Mouse (Mus musculus): ENCODE results near the gene Rasl11a. TPM values are rescaled to one million over a fixed set of nuclear protein-coding genes. Genes with fewer than 3 reads are reported as not detected.

Rasl11a gene
- polyA plus RNA-seq, 1 experiment from 2014 or later = 10.2 TPM

- Histone ChIP-seq H3K27ac (ENCODE audit: low read length) (no peak overlapping the region), H3K36me3 (ENCODE audit: control insufficient read depth, insufficient read depth, low read length) (no peaks in the 10 kb centered on the region), H3K4me2 (ENCODE audit: low read length) (no peak overlapping the region), H3K9me3 (replicated peaks; ENCODE audit: control insufficient read depth, low read length, poor library complexity, severe bottlenecking) (no peaks in the 10 kb centered on the region), H3K4me1 (ENCODE audit: control insufficient read depth, insufficient read depth, low read length) (no peaks in the 10 kb centered on the region), H3K27me3 (ENCODE audit: control insufficient read depth, insufficient read depth, low read depth, low read length) (no peaks in the 10 kb centered on the region), H3K9ac (ENCODE audit: low read depth, low read length) (no peak overlapping the region), H3K4me3 (ENCODE audit: low read depth, low read length) (no peak overlapping the region)
- ATAC-seq = no peak
- 73% methylated on average over 8 of the region's 8 CpGs for WGBS
Observed at GRCm38 (mm10) chr5:146818906-146819623, 25.8 kb upstream of the Rasl11a start.

- H3K4me2 ChIP-seq (ENCODE audit: low read length) = no peak overlapping the region
- no peak overlapping the region for H3K9ac ChIP-seq (ENCODE audit: low read depth, low read length)
- H3K27ac ChIP-seq (ENCODE audit: low read length) = no peak overlapping the region
- no peaks in the 10 kb centered on the region for H3K4me1 ChIP-seq (ENCODE audit: control insufficient read depth, insufficient read depth, low read length)
- H3K9me3 ChIP-seq (replicated peaks; ENCODE audit: control insufficient read depth, low read length, poor library complexity, severe bottlenecking) = no peaks in the 10 kb centered on the region
- no peak for ATAC-seq
- H3K27me3 ChIP-seq (ENCODE audit: control insufficient read depth, insufficient read depth, low read depth, low read length) = no peaks in the 10 kb centered on the region
- no peaks in the 10 kb centered on the region for H3K36me3 ChIP-seq (ENCODE audit: control insufficient read depth, insufficient read depth, low read length)
- no peak overlapping the region for H3K4me3 ChIP-seq (ENCODE audit: low read depth, low read length)
- 86% methylated on average over 5 of the region's 5 CpGs for WGBS
Observed at GRCm38 (mm10) chr5:146823005-146823404, 21.9 kb upstream of the Rasl11a start.

GRCm38 (mm10) chr5:146829528-146829927 is 15.3 kb upstream of the Rasl11a start:
- Histone ChIP-seq H3K27me3 (ENCODE audit: control insufficient read depth, insufficient read depth, low read depth, low read length) (no peaks in the 10 kb centered on the region), H3K4me3 (ENCODE audit: low read depth, low read length) (no peak overlapping the region), H3K4me2 (ENCODE audit: low read length) (no peak overlapping the region), H3K36me3 (ENCODE audit: control insufficient read depth, insufficient read depth, low read length) (no peaks in the 10 kb centered on the region), H3K9me3 (replicated peaks; ENCODE audit: control insufficient read depth, low read length, poor library complexity, severe bottlenecking) (no peaks in the 10 kb centered on the region), H3K9ac (ENCODE audit: low read depth, low read length) (no peak overlapping the region), H3K27ac (ENCODE audit: low read length) (no peak overlapping the region), H3K4me1 (ENCODE audit: control insufficient read depth, insufficient read depth, low read length) (peaks cover 12% of the 10 kb centered on the region)
- ATAC-seq = no peak
- WGBS = 49% methylated on average over 8 of the region's 8 CpGs

- Histone ChIP-seq H3K9ac (ENCODE audit: low read depth, low read length) (peak overlapping the region; percentile 98), H3K4me2 (ENCODE audit: low read length) (peak overlapping the region; percentile 76), H3K4me1 (ENCODE audit: control insufficient read depth, insufficient read depth, low read length) (peaks cover 12% of the 10 kb centered on the region), H3K27ac (ENCODE audit: low read length) (peak overlapping the region; percentile 94), H3K9me3 (replicated peaks; ENCODE audit: control insufficient read depth, low read length, poor library complexity, severe bottlenecking) (no peaks in the 10 kb centered on the region), H3K4me3 (ENCODE audit: low read depth, low read length) (peak overlapping the region; percentile 88), H3K36me3 (ENCODE audit: control insufficient read depth, insufficient read depth, low read length) (peaks cover 16% of the 10 kb centered on the region), H3K27me3 (ENCODE audit: control insufficient read depth, insufficient read depth, low read depth, low read length) (no peaks in the 10 kb centered on the region)
- no peak; the same call in 1 of the 2 replicates for ATAC-seq
- WGBS = 53% methylated on average over 7 of the region's 7 CpGs
Observed at GRCm38 (mm10) chr5:146832435-146832768, 12.5 kb upstream of the Rasl11a start.

- peaks cover 16% of the 10 kb centered on the region for H3K36me3 ChIP-seq (ENCODE audit: control insufficient read depth, insufficient read depth, low read length)
- peak; percentile 98 for ATAC-seq
- H3K9ac ChIP-seq (ENCODE audit: low read depth, low read length) = peak within 1 kb of the TSS; percentile 98
- peak within 1 kb of the TSS; percentile 94 for H3K27ac ChIP-seq (ENCODE audit: low read length)
- peaks cover 12% of the 10 kb centered on the region for H3K4me1 ChIP-seq (ENCODE audit: control insufficient read depth, insufficient read depth, low read length)
- WGBS = under 1% methylated on average over 60 of the region's 60 CpGs
- peak within 1 kb of the TSS; percentile 76 for H3K4me2 ChIP-seq (ENCODE audit: low read length)
- H3K9me3 ChIP-seq (replicated peaks; ENCODE audit: control insufficient read depth, low read length, poor library complexity, severe bottlenecking) = no peaks in the 10 kb centered on the region
- H3K4me3 ChIP-seq (ENCODE audit: low read depth, low read length) = peak within 1 kb of the TSS; percentile 88
- H3K27me3 ChIP-seq (ENCODE audit: control insufficient read depth, insufficient read depth, low read depth, low read length) = no peaks in the 10 kb centered on the region
Observed at GRCm38 (mm10) chr5:146832769-146833448, 12.0 kb upstream of the Rasl11a start, which contains the start of gene Rpl21. Rpl21 (plus strand) TSS chr5:146832890.

- Histone ChIP-seq H3K9me3 (replicated peaks; ENCODE audit: control insufficient read depth, low read length, poor library complexity, severe bottlenecking) (no peaks in the 10 kb centered on the region), H3K36me3 (ENCODE audit: control insufficient read depth, insufficient read depth, low read length) (peaks cover 16% of the 10 kb centered on the region), H3K4me3 (ENCODE audit: low read depth, low read length) (peak overlapping the region; percentile 88), H3K4me1 (ENCODE audit: control insufficient read depth, insufficient read depth, low read length) (peaks cover 12% of the 10 kb centered on the region), H3K9ac (ENCODE audit: low read depth, low read length) (peak overlapping the region; percentile 98), H3K27me3 (ENCODE audit: control insufficient read depth, insufficient read depth, low read depth, low read length) (no peaks in the 10 kb centered on the region), H3K4me2 (ENCODE audit: low read length) (peak overlapping the region; percentile 76), H3K27ac (ENCODE audit: low read length) (peak overlapping the region; percentile 94; the same call in 1 of the 2 replicates)
- 26% methylated on average over 8 of the region's 8 CpGs for WGBS
- ATAC-seq = no peak
Observed at GRCm38 (mm10) chr5:146833673-146834201, 11.1 kb upstream of the Rasl11a start.

GRCm38 (mm10) chr5:146834959-146835358 is 9.9 kb upstream of the Rasl11a start:
- Histone ChIP-seq H3K27me3 (ENCODE audit: control insufficient read depth, insufficient read depth, low read depth, low read length) (no peaks in the 10 kb centered on the region), H3K4me3 (ENCODE audit: low read depth, low read length) (no peak overlapping the region), H3K27ac (ENCODE audit: low read length) (no peak overlapping the region), H3K9me3 (replicated peaks; ENCODE audit: control insufficient read depth, low read length, poor library complexity, severe bottlenecking) (no peaks in the 10 kb centered on the region), H3K9ac (ENCODE audit: low read depth, low read length) (0 out of 2 replicates have a peak overlapping the region, but pooled peaks have one; percentile 26), H3K4me2 (ENCODE audit: low read length) (no peak overlapping the region), H3K36me3 (ENCODE audit: control insufficient read depth, insufficient read depth, low read length) (peaks cover 16% of the 10 kb centered on the region), H3K4me1 (ENCODE audit: control insufficient read depth, insufficient read depth, low read length) (peaks cover 12% of the 10 kb centered on the region)
- WGBS = 88% methylated on average over 8 of the region's 8 CpGs
- ATAC-seq = no peak

GRCm38 (mm10) chr5:146837967-146838720 is 6.7 kb upstream of the Rasl11a start:
- Histone ChIP-seq H3K4me2 (ENCODE audit: low read length) (no peak overlapping the region), H3K9ac (ENCODE audit: low read depth, low read length) (no peak overlapping the region), H3K36me3 (ENCODE audit: control insufficient read depth, insufficient read depth, low read length) (peaks cover 16% of the 10 kb centered on the region), H3K4me1 (ENCODE audit: control insufficient read depth, insufficient read depth, low read length) (peaks cover 8% of the 10 kb centered on the region), H3K9me3 (replicated peaks; ENCODE audit: control insufficient read depth, low read length, poor library complexity, severe bottlenecking) (no peaks in the 10 kb centered on the region), H3K4me3 (ENCODE audit: low read depth, low read length) (no peak overlapping the region), H3K27me3 (ENCODE audit: control insufficient read depth, insufficient read depth, low read depth, low read length) (no peaks in the 10 kb centered on the region), H3K27ac (ENCODE audit: low read length) (no peak overlapping the region)
- 68% methylated on average over 7 of the region's 7 CpGs for WGBS
- no peak for ATAC-seq

All from midbrain, embryonic 16.5 days (tissue).